Mouse (Mus musculus): Measurements from ENCODE around the gene Grm4.

The Grm4 gene

GRCm38 (mm10) chr17:27483571-27483970 lies 37.6 kb downstream of the Grm4 start:
- DNase-seq, result no peak

GRCm38 (mm10) chr17:27480143-27481103 lies 40.8 kb downstream of the Grm4 start:
- DNase-seq, result no peak

GRCm38 (mm10) chr17:27475650-27476049 lies 45.6 kb downstream of the Grm4 start:
- DNase-seq, result no peak

- peak; percentile 82 for DNase-seq
Observed at GRCm38 (mm10) chr17:27466620-27467019, 54.6 kb downstream of the Grm4 start.

- DNase-seq, result no peak
Observed at GRCm38 (mm10) chr17:27465924-27466323, 55.3 kb downstream of the Grm4 start.

GRCm38 (mm10) chr17:27464327-27464962 lies 56.8 kb downstream of the Grm4 start:
- DNase-seq, result no peak

GRCm38 (mm10) chr17:27459979-27460378 lies 61.2 kb downstream of the Grm4 start:
- DNase-seq, result no peak

- no peak for DNase-seq
Observed at GRCm38 (mm10) chr17:27459241-27459640, 62.0 kb downstream of the Grm4 start.

GRCm38 (mm10) chr17:27457863-27458494 lies 63.2 kb downstream of the Grm4 start:
- DNase-seq, result no peak

- no peak for DNase-seq
Observed at GRCm38 (mm10) chr17:27457038-27457577, 64.1 kb downstream of the Grm4 start.

- DNase-seq, result no peak
Observed at GRCm38 (mm10) chr17:27456364-27456763, 64.8 kb downstream of the Grm4 start.

- DNase-seq, result no peak
Observed at GRCm38 (mm10) chr17:27455012-27455784, 66.0 kb downstream of the Grm4 start.

GRCm38 (mm10) chr17:27454396-27454795 lies 66.8 kb downstream of the Grm4 start:
- no peak for DNase-seq

- no peak for DNase-seq
Observed at GRCm38 (mm10) chr17:27453045-27453444, 68.2 kb downstream of the Grm4 start.

- no peak for DNase-seq
Observed at GRCm38 (mm10) chr17:27451787-27452186, 69.4 kb downstream of the Grm4 start.

- DNase-seq, result no peak
Observed at GRCm38 (mm10) chr17:27451216-27451615, 70.0 kb downstream of the Grm4 start.

GRCm38 (mm10) chr17:27449757-27450330 lies 71.4 kb downstream of the Grm4 start:
- no peak for DNase-seq

- DNase-seq, result peak; percentile 34
Observed at GRCm38 (mm10) chr17:27448749-27449148, 72.5 kb downstream of the Grm4 start.

GRCm38 (mm10) chr17:27445364-27446075 lies 75.7 kb downstream of the Grm4 start:
- DNase-seq, result no peak

GRCm38 (mm10) chr17:27442538-27443113 lies 78.6 kb downstream of the Grm4 start:
- DNase-seq, result no peak

GRCm38 (mm10) chr17:27441778-27442177 lies 79.4 kb downstream of the Grm4 start:
- DNase-seq, result no peak
